Mouse (Mus musculus) heart, embryonic 13.5 days (tissue): Measurements from ENCODE around the gene Sparc. TPM values are rescaled to one million over a fixed set of nuclear protein-coding genes. Genes with fewer than 3 reads are reported as not detected.

Experiments
- ATAC-seq: fragments of 200-750 bp; cut with Nextera tagmentation; 2 replicates; pipeline ENCODE4 v1.8.0; 2017; ENCODE audit warnings: moderate TSS enrichment; ENCODE audit not compliant: insufficient number of reproducible peaks, low FRiP score, low TSS enrichment; ENCODE audit errors: extremely low read depth
- H3K27ac ChIP-seq: fragments of 300-500 bp; sonication (generic); replicated peaks from 2 replicates; pipeline ENCODE4 v1.5.1; 2015; ENCODE audit warnings: moderate library complexity, mild to moderate bottlenecking, inconsistent platforms
- H3K27me3 ChIP-seq: fragments of 300-500 bp; sonication (generic); replicated peaks from 2 replicates; pipeline ENCODE4 v1.6.1; 2015; ENCODE audit warnings: mild to moderate bottlenecking, inconsistent platforms
- H3K36me3 ChIP-seq: fragments of 300-500 bp; sonication (generic); 2 replicates; pipeline ENCODE4 v1.6.1; 2015; ENCODE audit warnings: mild to moderate bottlenecking, inconsistent platforms
- H3K4me1 ChIP-seq: fragments of 300-500 bp; sonication (generic); 2 replicates; pipeline ENCODE4 v1.6.1; 2015; ENCODE audit warnings: inconsistent platforms
- H3K4me2 ChIP-seq: fragments of 300-500 bp; sonication (generic); 2 replicates; pipeline ENCODE4 v1.6.1; 2015; ENCODE audit warnings: inconsistent platforms, mild to moderate bottlenecking, moderate library complexity
- H3K4me3 ChIP-seq: fragments of 300-500 bp; sonication (generic); 2 replicates; pipeline ENCODE4 v1.5.1; 2015; ENCODE audit warnings: moderate library complexity, mild to moderate bottlenecking, inconsistent platforms
- H3K9ac ChIP-seq: fragments of 300-500 bp; sonication (generic); 2 replicates; pipeline ENCODE4 v1.6.1; 2015; ENCODE audit warnings: inconsistent platforms, mild to moderate bottlenecking, moderate library complexity
- H3K9me3 ChIP-seq: fragments of 300-500 bp; sonication (generic); 2 replicates; pipeline ENCODE4 v1.6.1; 2016; ENCODE audit warnings: inconsistent platforms
- WGBS: fragments of 180-500 bp; shearing (Covaris S2); methylation state at CpG from one replicate; pipeline ENCODE4 v1.1.7; 2015; ENCODE audit warnings: mixed read lengths; 5-methylcytosine and 5-hydroxymethylcytosine counted together
- polyA plus RNA-seq: library from polyadenylated mRNA; unstranded; fragments of >200 nt; fragmentation: Nextera tagmentation; extraction: Ambion mirVana; gene quantifications from 2 replicates; pipeline ENCODE4 v1.2.1, GENCODE M21; 2015

Gene Sparc
- polyA plus RNA-seq, 1 experiment from 2014 or later: 1,654 TPM

- Histone ChIP-seq H3K9me3 (0 out of 2 replicates have a peak, but pooled peaks cover 3% of the 10 kb centered on the region), H3K36me3 (no peaks in the 10 kb centered on the region), H3K27me3 (0 out of 2 replicates have a peak, but pooled peaks cover 11% of the 10 kb centered on the region), H3K9ac (no peak overlapping the region), H3K4me3 (no peak overlapping the region), H3K4me2 (no peak overlapping the region), H3K27ac (no peak overlapping the region), H3K4me1 (peaks cover 23% of the 10 kb centered on the region)
- no peak for ATAC-seq
- 20% methylated on average over 6 of the region's 6 CpGs for WGBS
Measured at GRCm38 (mm10) chr11:55383463-55384045, 39.4 kb downstream of the Sparc start.

- H3K9me3 ChIP-seq: no peaks in the 10 kb centered on the region
- 0 out of 2 replicates have a peak, but pooled peaks cover 7% of the 10 kb centered on the region for H3K27me3 ChIP-seq
- peak overlapping the region; percentile 24; the same call in 1 of the 2 replicates for H3K9ac ChIP-seq
- H3K36me3 ChIP-seq: no peaks in the 10 kb centered on the region
- WGBS: 10% methylated on average over 6 of the region's 6 CpGs
- H3K27ac ChIP-seq: peak overlapping the region; percentile 39
- ATAC-seq: no peak
- no peak overlapping the region for H3K4me3 ChIP-seq
- no peak overlapping the region for H3K4me2 ChIP-seq
- H3K4me1 ChIP-seq: peaks cover 30% of the 10 kb centered on the region
Measured at GRCm38 (mm10) chr11:55380908-55381307, 42.1 kb downstream of the Sparc start.

GRCm38 (mm10) chr11:55378371-55378770, 44.6 kb downstream of the Sparc start:
- 0 out of 2 replicates have a peak overlapping the region, but pooled peaks have one; percentile 21 for H3K27ac ChIP-seq
- ATAC-seq: peak; percentile 9; the same call in 1 of the 2 replicates
- 18% methylated on average over 5 of the region's 5 CpGs for WGBS
- no peaks in the 10 kb centered on the region for H3K36me3 ChIP-seq
- peaks cover 10% of the 10 kb centered on the region for H3K27me3 ChIP-seq
- H3K9ac ChIP-seq: no peak overlapping the region
- H3K9me3 ChIP-seq: no peaks in the 10 kb centered on the region
- no peak overlapping the region for H3K4me2 ChIP-seq
- peaks cover 26% of the 10 kb centered on the region for H3K4me1 ChIP-seq
- H3K4me3 ChIP-seq: no peak overlapping the region

- Histone ChIP-seq H3K36me3 (no peaks in the 10 kb centered on the region), H3K4me2 (no peak overlapping the region), H3K4me3 (no peak overlapping the region), H3K4me1 (peaks cover 14% of the 10 kb centered on the region), H3K27me3 (peaks cover 15% of the 10 kb centered on the region), H3K27ac (no peak overlapping the region), H3K9me3 (no peaks in the 10 kb centered on the region), H3K9ac (no peak overlapping the region)
- ATAC-seq: no peak
- 45% methylated on average over 6 of the region's 6 CpGs for WGBS
Measured at GRCm38 (mm10) chr11:55373838-55374237, 49.1 kb downstream of the Sparc start.

GRCm38 (mm10) chr11:55373373-55373772, 49.6 kb downstream of the Sparc start:
- 66% methylated on average over 12 of the region's 12 CpGs for WGBS
- Histone ChIP-seq H3K4me1 (peaks cover 12% of the 10 kb centered on the region), H3K9ac (no peak overlapping the region), H3K36me3 (no peaks in the 10 kb centered on the region), H3K4me2 (no peak overlapping the region), H3K27ac (no peak overlapping the region), H3K9me3 (no peaks in the 10 kb centered on the region), H3K27me3 (peaks cover 15% of the 10 kb centered on the region), H3K4me3 (no peak overlapping the region)
- no peak for ATAC-seq

- Histone ChIP-seq H3K9ac (no peak overlapping the region), H3K4me2 (no peak overlapping the region), H3K9me3 (no peaks in the 10 kb centered on the region), H3K4me3 (no peak overlapping the region), H3K27me3 (peaks cover 15% of the 10 kb centered on the region), H3K4me1 (peaks cover 7% of the 10 kb centered on the region), H3K36me3 (no peaks in the 10 kb centered on the region), H3K27ac (no peak overlapping the region)
- WGBS: 53% methylated on average over 6 of the region's 6 CpGs
- no peak for ATAC-seq
Measured at GRCm38 (mm10) chr11:55372001-55372400, 51.0 kb downstream of the Sparc start.

- Histone ChIP-seq H3K27ac (peak overlapping the region; percentile 51), H3K9me3 (no peaks in the 10 kb centered on the region), H3K9ac (no peak overlapping the region; the same call in 1 of the 2 replicates), H3K36me3 (no peaks in the 10 kb centered on the region), H3K4me2 (no peak overlapping the region), H3K4me3 (no peak overlapping the region), H3K27me3 (peaks cover 14% of the 10 kb centered on the region), H3K4me1 (peaks cover 14% of the 10 kb centered on the region)
- no peak for ATAC-seq
- 33% methylated on average over 6 of the region's 6 CpGs for WGBS
Measured at GRCm38 (mm10) chr11:55369093-55369471, 53.9 kb downstream of the Sparc start.

GRCm38 (mm10) chr11:55368388-55369092, 54.4 kb downstream of the Sparc start:
- Histone ChIP-seq H3K27me3 (peaks cover 10% of the 10 kb centered on the region), H3K9ac (no peak overlapping the region; the same call in 1 of the 2 replicates), H3K9me3 (no peaks in the 10 kb centered on the region), H3K36me3 (no peaks in the 10 kb centered on the region), H3K4me2 (no peak overlapping the region), H3K27ac (peak overlapping the region; percentile 51), H3K4me3 (no peak overlapping the region), H3K4me1 (peaks cover 14% of the 10 kb centered on the region)
- 51% methylated on average over 4 of the region's 4 CpGs for WGBS
- no peak for ATAC-seq

GRCm38 (mm10) chr11:55367783-55368182, 55.2 kb downstream of the Sparc start:
- no peak overlapping the region for H3K4me3 ChIP-seq
- H3K9ac ChIP-seq: no peak overlapping the region
- no peaks in the 10 kb centered on the region for H3K36me3 ChIP-seq
- no peak overlapping the region for H3K4me2 ChIP-seq
- H3K27me3 ChIP-seq: 0 out of 2 replicates have a peak, but pooled peaks cover 6% of the 10 kb centered on the region
- ATAC-seq: no peak
- 73% methylated on average over 10 of the region's 10 CpGs for WGBS
- H3K9me3 ChIP-seq: no peaks in the 10 kb centered on the region
- H3K4me1 ChIP-seq: peaks cover 14% of the 10 kb centered on the region
- no peak overlapping the region for H3K27ac ChIP-seq

- Histone ChIP-seq H3K4me3 (no peak overlapping the region), H3K9me3 (no peaks in the 10 kb centered on the region), H3K27me3 (0 out of 2 replicates have a peak, but pooled peaks cover 3% of the 10 kb centered on the region), H3K9ac (0 out of 2 replicates have a peak overlapping the region, but pooled peaks have one; percentile 30), H3K27ac (no peak overlapping the region), H3K36me3 (no peaks in the 10 kb centered on the region), H3K4me1 (peaks cover 14% of the 10 kb centered on the region), H3K4me2 (no peak overlapping the region)
- no peak for ATAC-seq
- WGBS: 73% methylated on average over 5 of the region's 5 CpGs
Measured at GRCm38 (mm10) chr11:55365840-55366239, 57.1 kb downstream of the Sparc start.

- Histone ChIP-seq H3K9me3 (no peaks in the 10 kb centered on the region), H3K4me2 (no peak overlapping the region), H3K36me3 (no peaks in the 10 kb centered on the region), H3K4me1 (peaks cover 14% of the 10 kb centered on the region), H3K4me3 (no peak overlapping the region), H3K9ac (no peak overlapping the region), H3K27me3 (0 out of 2 replicates have a peak, but pooled peaks cover 3% of the 10 kb centered on the region), H3K27ac (no peak overlapping the region)
- ATAC-seq: no peak
- WGBS: 52% methylated on average over 4 of the region's 4 CpGs
Measured at GRCm38 (mm10) chr11:55365242-55365641, 57.7 kb downstream of the Sparc start.
